Mouse (Mus musculus) intestine, embryonic 16.5 days (tissue): ENCODE measurements at regions not wholly inside any gene's neighbourhood (a gene's known extent, or its start where the extent isn't known, plus 50 kb on each side); places are given as distances from the start of the nearest gene placed in this dataset.

Experiments used
- ATAC-seq: fragments of 200-750 bp; cut with Nextera tagmentation; 2 replicates; pipeline ENCODE4 v1.8.0; 2017; ENCODE audit warnings: moderate TSS enrichment, moderate library complexity
- H3K27ac ChIP-seq: fragments of 300-500 bp; sonication (generic); 2 replicates; pipeline ENCODE4 v1.5.1; 2014; ENCODE audit warnings: mild to moderate bottlenecking, low read length
- H3K27me3 ChIP-seq: fragments of 300-500 bp; sonication (generic); replicated peaks from 2 replicates; pipeline ENCODE4 v1.6.1; 2014; ENCODE audit warnings: low read length, control low read depth, mixed read lengths; ENCODE audit not compliant: control insufficient read depth, insufficient read depth
- H3K36me3 ChIP-seq: fragments of 300-500 bp; sonication (generic); 2 replicates; pipeline ENCODE4 v1.6.1; 2014; ENCODE audit warnings: low read length, control low read depth; ENCODE audit not compliant: control insufficient read depth, insufficient read depth
- H3K4me1 ChIP-seq: fragments of 300-500 bp; sonication (generic); 2 replicates; pipeline ENCODE4 v1.6.1; 2014; ENCODE audit warnings: low read length, control low read depth, mixed read lengths; ENCODE audit not compliant: control insufficient read depth, insufficient read depth
- H3K4me2 ChIP-seq: fragments of 300-500 bp; sonication (generic); 2 replicates; pipeline ENCODE4 v1.6.1; 2014; ENCODE audit warnings: low read depth, low read length, control low read depth
- H3K4me3 ChIP-seq: fragments of 300-500 bp; sonication (generic); 2 replicates; pipeline ENCODE4 v1.5.1; 2014; ENCODE audit warnings: mild to moderate bottlenecking, low read length
- H3K9ac ChIP-seq: fragments of 300-500 bp; sonication (generic); 2 replicates; pipeline ENCODE4 v1.6.1; 2014; ENCODE audit warnings: low read depth, low read length
- H3K9me3 ChIP-seq: fragments of 300-500 bp; sonication (generic); 2 replicates; pipeline ENCODE4 v1.6.1; 2016; ENCODE audit warnings: low read length, control low read depth; ENCODE audit not compliant: control insufficient read depth
- WGBS: fragments of 180-500 bp; shearing (Covaris S2); extraction: QIAGEN DNeasy Blood & Tissue Kit; methylation state at CpG from one replicate; pipeline ENCODE4 v1.1.7; 2014; 5-methylcytosine and 5-hydroxymethylcytosine counted together

GRCm38 (mm10) chr10:44892124-44892523 is 174.9 kb upstream of the Prep start:
- H3K27me3 ChIP-seq, result no peaks in the 10 kb centered on the region

GRCm38 (mm10) chr10:44887081-44887683 is 179.8 kb upstream of the Prep start:
- Histone ChIP-seq H3K36me3 (no peaks in the 10 kb centered on the region), H3K9me3 (no peaks in the 10 kb centered on the region), H3K4me1 (no peaks in the 10 kb centered on the region), H3K4me3 (no peak overlapping the region), H3K9ac (no peak overlapping the region), H3K4me2 (no peak overlapping the region), H3K27me3 (no peaks in the 10 kb centered on the region), H3K27ac (no peak overlapping the region)
- no peak for ATAC-seq
- WGBS, result 47% methylated on average over 14 of the region's 14 CpGs

More at GRCm38 (mm10) chr10:44892124-44892523, 174.9 kb upstream of the Prep start:
- Histone ChIP-seq H3K27ac (no peak overlapping the region), H3K4me3 (no peak overlapping the region), H3K4me2 (no peak overlapping the region), H3K36me3 (no peaks in the 10 kb centered on the region), H3K9ac (no peak overlapping the region), H3K4me1 (no peaks in the 10 kb centered on the region), H3K9me3 (no peaks in the 10 kb centered on the region)
- WGBS, result 61% methylated on average over 6 of the region's 6 CpGs
- ATAC-seq, result 0 out of 2 replicates have a peak, but pooled peaks have one; percentile 42

- H3K9ac ChIP-seq, result no peak overlapping the region
- H3K9me3 ChIP-seq, result no peaks in the 10 kb centered on the region
- no peak overlapping the region for H3K27ac ChIP-seq
- H3K4me2 ChIP-seq, result no peak overlapping the region
- H3K36me3 ChIP-seq, result no peaks in the 10 kb centered on the region
- no peaks in the 10 kb centered on the region for H3K4me1 ChIP-seq
- no peak overlapping the region for H3K4me3 ChIP-seq
- 80% methylated on average over 2 of the region's 2 CpGs for WGBS
- no peaks in the 10 kb centered on the region for H3K27me3 ChIP-seq
- ATAC-seq, result no peak
Measured at GRCm38 (mm10) chr10:44881967-44882366, 185.0 kb upstream of the Prep start.

- Histone ChIP-seq H3K9ac (no peak overlapping the region), H3K4me1 (no peaks in the 10 kb centered on the region), H3K4me2 (no peak overlapping the region), H3K27me3 (no peaks in the 10 kb centered on the region), H3K9me3 (no peaks in the 10 kb centered on the region), H3K27ac (no peak overlapping the region), H3K36me3 (no peaks in the 10 kb centered on the region), H3K4me3 (no peak overlapping the region)
- WGBS, result 89% methylated on average over 9 of the region's 9 CpGs
- no peak for ATAC-seq
Measured at GRCm38 (mm10) chr10:44877076-44877663, 189.8 kb upstream of the Prep start.

- no peak for ATAC-seq
- H3K4me3 ChIP-seq, result no peak overlapping the region
- 86% methylated on average over 5 of the region's 5 CpGs for WGBS
- H3K9me3 ChIP-seq, result no peaks in the 10 kb centered on the region
- no peak overlapping the region for H3K27ac ChIP-seq
- no peak overlapping the region for H3K4me2 ChIP-seq
- no peaks in the 10 kb centered on the region for H3K36me3 ChIP-seq
- no peaks in the 10 kb centered on the region for H3K4me1 ChIP-seq
- H3K9ac ChIP-seq, result no peak overlapping the region
- H3K27me3 ChIP-seq, result no peaks in the 10 kb centered on the region
Measured at GRCm38 (mm10) chr10:44873642-44874285, 193.2 kb upstream of the Prep start.

GRCm38 (mm10) chr10:44864191-44864747 is 202.7 kb upstream of the Prep start:
- Histone ChIP-seq H3K27ac (peak overlapping the region; percentile 58), H3K9ac (no peak overlapping the region)
- 65% methylated on average over 1 of the region's 1 CpGs for WGBS

GRCm38 (mm10) chr10:44862360-44862674 is 204.7 kb upstream of the Prep start:
- H3K9ac ChIP-seq, result no peak overlapping the region
- WGBS, result 45% methylated on average over 8 of the region's 8 CpGs
- peak; percentile 82 for ATAC-seq
- no peaks in the 10 kb centered on the region for H3K9me3 ChIP-seq
- H3K4me1 ChIP-seq, result peaks cover 20% of the 10 kb centered on the region
- H3K4me2 ChIP-seq, result 0 out of 2 replicates have a peak overlapping the region, but pooled peaks have one; percentile 18
- no peak overlapping the region for H3K4me3 ChIP-seq
- H3K27ac ChIP-seq, result peak overlapping the region; percentile 94
- H3K36me3 ChIP-seq, result no peaks in the 10 kb centered on the region
- no peaks in the 10 kb centered on the region for H3K27me3 ChIP-seq

More at GRCm38 (mm10) chr10:44864191-44864747, 202.7 kb upstream of the Prep start:
- peak; percentile 78 for ATAC-seq
- Histone ChIP-seq H3K4me1 (peaks cover 20% of the 10 kb centered on the region), H3K36me3 (no peaks in the 10 kb centered on the region), H3K27me3 (no peaks in the 10 kb centered on the region), H3K4me2 (no peak overlapping the region), H3K9me3 (no peaks in the 10 kb centered on the region), H3K4me3 (no peak overlapping the region)

- Histone ChIP-seq H3K9me3 (no peaks in the 10 kb centered on the region), H3K27me3 (no peaks in the 10 kb centered on the region), H3K27ac (peak overlapping the region; percentile 94), H3K4me1 (peaks cover 20% of the 10 kb centered on the region), H3K4me3 (no peak overlapping the region), H3K4me2 (no peak overlapping the region), H3K9ac (no peak overlapping the region), H3K36me3 (no peaks in the 10 kb centered on the region)
- ATAC-seq, result peak; percentile 34
- WGBS, result 42% methylated on average over 10 of the region's 10 CpGs
Measured at GRCm38 (mm10) chr10:44861671-44862359, 205.2 kb upstream of the Prep start.

- Histone ChIP-seq H3K27ac (no peak overlapping the region), H3K4me1 (peaks cover 8% of the 10 kb centered on the region), H3K27me3 (no peaks in the 10 kb centered on the region), H3K9ac (no peak overlapping the region), H3K4me3 (no peak overlapping the region), H3K36me3 (no peaks in the 10 kb centered on the region), H3K4me2 (no peak overlapping the region), H3K9me3 (no peaks in the 10 kb centered on the region)
- 62% methylated on average over 4 of the region's 4 CpGs for WGBS
- no peak for ATAC-seq
Measured at GRCm38 (mm10) chr10:44857444-44857843, 209.6 kb upstream of the Prep start.
